Mouse (Mus musculus) liver, embryonic 12.5 days (tissue): ENCODE measurements around the gene Arfgap1. TPM values are rescaled to one million over a fixed set of nuclear protein-coding genes. Genes with fewer than 3 reads are reported as not detected.

Experiments
- polyA plus RNA-seq: library from polyadenylated mRNA; unstranded; fragments of >200 nt; fragmentation: Nextera tagmentation; extraction: Ambion mirVana; gene quantifications from 2 replicates; pipeline ENCODE4 v1.2.1, GENCODE M21; 2016

Arfgap1 gene
- polyA plus RNA-seq, 1 experiment from 2014 or later, result 47.4 TPM

Other genes starting within 250 kb of the Arfgap1 start
- 4.3 and 4.9 TPM in 2 replicates for gene Slc17a9, start 242.0 kb upstream of the Arfgap1 start, polyA plus RNA-seq
- gene Bhlhe23, start 190.3 kb upstream of the Arfgap1 start, polyA plus RNA-seq, result not detected in 2 replicates
- 42.3 and 42.6 TPM in 2 replicates for gene Ythdf1, start 46.3 kb upstream of the Arfgap1 start, polyA plus RNA-seq
- not detected in 2 replicates for gene Birc7, start 38.2 kb upstream of the Arfgap1 start, polyA plus RNA-seq
- 2.4 and 3.4 TPM in 2 replicates for gene Nkain4, start 12.5 kb upstream of the Arfgap1 start, polyA plus RNA-seq
- 0.15 and 0.23 TPM in 2 replicates for gene Col20a1, start 19.3 kb downstream of the Arfgap1 start, polyA plus RNA-seq
- 0.29 and 0.54 TPM in 2 replicates for gene Chrna4, start 76.3 kb downstream of the Arfgap1 start, polyA plus RNA-seq
- 0.08 and 0.26 TPM in 2 replicates for gene Kcnq2, start 168.1 kb downstream of the Arfgap1 start, polyA plus RNA-seq
- gene Eef1a2, start 189.8 kb downstream of the Arfgap1 start, polyA plus RNA-seq, result not detected in 2 replicates
- 114 and 115 TPM in 2 replicates for gene Ppdpf, start 220.0 kb downstream of the Arfgap1 start, polyA plus RNA-seq
- gene Ptk6, start 235.6 kb downstream of the Arfgap1 start, polyA plus RNA-seq, result 0.04 TPM in 1 of 2 replicates, not detected in the other
- gene Srms, start 246.0 kb downstream of the Arfgap1 start, polyA plus RNA-seq, result 0.07 and 0.29 TPM in 2 replicates